Mouse (Mus musculus): ENCODE measurements around the gene Gm10912.

GRCm38 (mm10) chr2:104069704-104070185 lies 4.1 kb downstream of the Gm10912 start, which contains the start of gene Cd59b:
- TF ChIP-seq CTCF (IDR thresholded peaks at IDR 0.05; ENCODE audit: borderline replicate concordance, insufficient read depth, low read length) (no peak), POLR2A (IDR thresholded peaks at IDR 0.05; ENCODE audit: low read depth, low read length) (0 out of 2 replicates have a peak, but pooled peaks have one; percentile 33)
